Mouse (Mus musculus) cerebellum, adult 2 months (tissue): ENCODE data around the gene Cd52.

Experiments used
- CTCF ChIP-seq: fragments of 200-500 bp; IDR thresholded peaks from 2 replicates; pipeline ENCODE4 v1.5.1; 2011; ENCODE audit warnings: low read depth, mild to moderate bottlenecking, control low read depth, low read length, moderate library complexity, borderline replicate concordance; ENCODE audit not compliant: insufficient read depth
- POLR2A ChIP-seq: fragments of 200-500 bp; IDR thresholded peaks from 2 replicates; pipeline ENCODE4 v1.6.1; 2011; ENCODE audit warnings: low read length, control low read depth, borderline replicate concordance; ENCODE audit not compliant: insufficient read depth

DNA sequence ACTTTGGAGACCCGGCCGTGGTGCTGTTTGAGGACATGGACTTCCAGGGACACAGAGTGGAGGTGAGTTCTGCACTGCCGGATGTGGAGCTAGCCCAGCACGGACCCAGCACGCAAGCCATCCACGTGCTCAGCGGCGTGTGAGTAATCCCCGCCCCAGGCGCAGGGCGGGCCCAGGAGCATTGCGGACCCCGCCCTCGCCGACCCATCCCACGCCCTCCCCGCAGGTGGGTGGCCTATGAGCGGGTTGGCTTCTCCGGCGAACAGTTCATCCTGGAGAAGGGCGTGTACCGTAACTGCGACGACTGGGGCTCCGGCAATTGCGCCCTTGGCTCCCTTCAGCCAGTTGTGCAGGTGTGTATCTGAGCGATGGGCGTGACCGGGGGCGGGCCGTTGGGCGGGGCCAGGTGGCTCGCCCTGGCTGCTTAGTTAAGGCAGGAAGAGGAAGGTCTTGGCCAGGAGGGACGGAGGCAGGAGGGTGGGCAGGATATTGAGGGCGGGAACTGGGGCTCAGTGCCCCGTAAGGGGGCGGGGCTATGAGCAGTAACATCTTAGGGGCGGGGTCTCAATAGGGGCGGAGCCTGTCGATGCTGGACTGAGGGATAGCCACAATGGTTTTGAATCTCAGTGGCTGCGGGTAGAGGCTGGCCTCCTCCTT, 13.0 kb downstream of the Cd52 start:
- TF ChIP-seq POLR2A = no peak
- no peak for TF ChIP-seq CTCF
